Mouse (Mus musculus) kidney, embryonic 14.5 days (tissue): ENCODE measurements around the gene Ubac1. TPM values are rescaled to one million over a fixed set of nuclear protein-coding genes. Genes with fewer than 3 reads are reported as not detected.

Source experiments
- ATAC-seq: fragments of 200-750 bp; cut with Nextera tagmentation; 2 replicates; pipeline ENCODE4 v1.8.0; 2017; ENCODE audit warnings: moderate number of reproducible peaks, mild to moderate bottlenecking, moderate TSS enrichment, moderate library complexity; ENCODE audit not compliant: low FRiP score, low TSS enrichment
- H3K27ac ChIP-seq: fragments of 300-500 bp; sonication (generic); 2 replicates; pipeline ENCODE4 v1.5.1; 2014; ENCODE audit warnings: low read depth, mild to moderate bottlenecking, low read length, moderate library complexity, mixed read lengths
- H3K27me3 ChIP-seq: fragments of 300-500 bp; sonication (generic); 2 replicates; pipeline ENCODE4 v1.6.1; 2014; ENCODE audit warnings: mild to moderate bottlenecking, low read length; ENCODE audit not compliant: control insufficient read depth, insufficient read depth
- H3K36me3 ChIP-seq: fragments of 300-500 bp; sonication (generic); 2 replicates; pipeline ENCODE4 v1.6.1; 2014; ENCODE audit warnings: low read length, mixed read lengths; ENCODE audit not compliant: control insufficient read depth, insufficient read depth
- H3K4me1 ChIP-seq: fragments of 300-500 bp; sonication (generic); 2 replicates; pipeline ENCODE4 v1.6.1; 2014; ENCODE audit warnings: low read length, mixed read lengths; ENCODE audit not compliant: control insufficient read depth, insufficient read depth
- H3K4me2 ChIP-seq: fragments of 300-500 bp; sonication (generic); replicated peaks from 2 replicates; pipeline ENCODE4 v1.6.1; 2014; ENCODE audit warnings: low read depth, mild to moderate bottlenecking, low read length
- H3K4me3 ChIP-seq: fragments of 300-500 bp; sonication (generic); 2 replicates; pipeline ENCODE4 v1.5.1; 2014; ENCODE audit warnings: mild to moderate bottlenecking, low read length
- H3K9ac ChIP-seq: fragments of 300-500 bp; sonication (generic); 2 replicates; pipeline ENCODE4 v1.6.1; 2014; ENCODE audit warnings: low read depth, mild to moderate bottlenecking, low read length, moderate library complexity
- H3K9me3 ChIP-seq: fragments of 300-500 bp; sonication (generic); 2 replicates; pipeline ENCODE4 v1.6.1; 2016; ENCODE audit warnings: low read length; ENCODE audit not compliant: control insufficient read depth
- WGBS: fragments of 180-500 bp; shearing (Covaris S2); extraction: QIAGEN DNeasy Blood & Tissue Kit; methylation state at CpG from one replicate; pipeline ENCODE4 v1.1.7; 2014; 5-methylcytosine and 5-hydroxymethylcytosine counted together
- polyA plus RNA-seq: library from polyadenylated mRNA; unstranded; fragments of >200 nt; fragmentation: Nextera tagmentation; extraction: Ambion mirVana; gene quantifications from 2 replicates; pipeline ENCODE4 v1.2.1, GENCODE M21; 2014

The Ubac1 gene
- polyA plus RNA-seq, 1 experiment from 2014 or later = 94.3 TPM

DNA sequence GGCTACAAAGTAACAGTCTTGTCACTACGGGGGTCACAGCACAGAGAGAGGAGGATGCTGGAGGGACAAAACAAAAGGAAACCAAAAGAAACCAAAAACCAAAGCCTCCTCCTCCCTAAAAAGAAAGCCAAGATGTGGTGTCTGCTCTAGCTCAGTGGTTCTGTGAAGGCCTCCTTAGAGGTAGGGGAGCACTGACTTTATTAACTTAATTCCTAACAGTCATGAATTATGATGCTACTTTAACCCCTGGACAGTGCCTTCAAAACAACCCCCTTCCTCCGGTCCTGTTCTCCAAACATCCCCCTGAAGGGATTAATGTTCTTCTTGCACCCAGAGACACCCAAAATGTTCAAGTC is 34.2 kb upstream of the Ubac1 start:
- no peak overlapping the region for H3K9ac ChIP-seq
- no peaks in the 10 kb centered on the region for H3K9me3 ChIP-seq
- ATAC-seq = peak; percentile 44; the same call in 1 of the 2 replicates
- H3K27ac ChIP-seq = no peak overlapping the region
- H3K36me3 ChIP-seq = no peaks in the 10 kb centered on the region
- H3K4me2 ChIP-seq = no peak overlapping the region
- WGBS = 20% methylated on average over 2 of the region's 2 CpGs
- H3K27me3 ChIP-seq = no peaks in the 10 kb centered on the region
- H3K4me3 ChIP-seq = no peak overlapping the region
- 0 out of 2 replicates have a peak, but pooled peaks cover 8% of the 10 kb centered on the region for H3K4me1 ChIP-seq

- Histone ChIP-seq H3K4me2 (no peak overlapping the region), H3K27ac (no peak overlapping the region), H3K9me3 (no peaks in the 10 kb centered on the region), H3K9ac (no peak overlapping the region), H3K27me3 (no peaks in the 10 kb centered on the region), H3K36me3 (no peaks in the 10 kb centered on the region), H3K4me1 (0 out of 2 replicates have a peak, but pooled peaks cover 8% of the 10 kb centered on the region), H3K4me3 (no peak overlapping the region)
- ATAC-seq = peak; percentile 63
- WGBS = 29% methylated on average over 8 of the region's 8 CpGs
These were observed 33.6 kb upstream of the Ubac1 start for GRCm38 (mm10) chr2:26055046-26055746.

GRCm38 (mm10) chr2:26052806-26053205 is 31.3 kb upstream of the Ubac1 start:
- ATAC-seq = no peak
- no peaks in the 10 kb centered on the region for H3K36me3 ChIP-seq
- 21% methylated on average over 4 of the region's 4 CpGs for WGBS
- H3K9me3 ChIP-seq = no peaks in the 10 kb centered on the region
- H3K4me3 ChIP-seq = no peak overlapping the region
- H3K4me1 ChIP-seq = 0 out of 2 replicates have a peak, but pooled peaks cover 8% of the 10 kb centered on the region
- H3K9ac ChIP-seq = no peak overlapping the region
- H3K27ac ChIP-seq = no peak overlapping the region
- no peak overlapping the region for H3K4me2 ChIP-seq
- H3K27me3 ChIP-seq = no peaks in the 10 kb centered on the region

DNA sequence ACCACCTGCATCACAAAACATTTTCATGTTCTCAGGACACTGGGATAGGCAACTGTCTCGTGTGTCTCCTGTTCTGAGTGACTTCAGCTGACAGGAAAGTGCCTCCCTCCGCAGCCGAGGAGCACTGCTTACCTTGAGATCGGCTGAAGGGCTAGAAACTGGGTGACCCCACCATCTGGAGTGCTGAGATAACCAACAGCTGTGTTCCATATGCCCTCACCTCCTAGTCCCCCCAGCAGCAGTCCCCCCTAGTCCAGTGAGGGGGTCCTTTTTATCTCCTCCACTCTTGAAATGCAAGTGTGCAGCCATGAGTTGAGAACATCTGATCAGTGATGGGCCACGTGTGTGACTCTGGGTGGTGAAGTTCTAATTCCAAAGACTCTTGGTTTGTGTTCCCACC is 27.3 kb upstream of the Ubac1 start:
- Histone ChIP-seq H3K27ac (no peak overlapping the region), H3K9ac (no peak overlapping the region), H3K27me3 (no peaks in the 10 kb centered on the region), H3K4me2 (no peak overlapping the region), H3K4me3 (no peak overlapping the region), H3K9me3 (no peaks in the 10 kb centered on the region), H3K4me1 (no peaks in the 10 kb centered on the region), H3K36me3 (no peaks in the 10 kb centered on the region)
- 52% methylated on average over 5 of the region's 5 CpGs for WGBS
- no peak for ATAC-seq

- H3K9ac ChIP-seq = no peak overlapping the region
- ATAC-seq = no peak
These were observed 22.7 kb upstream of the Ubac1 start for GRCm38 (mm10) chr2:26044216-26044615.

DNA sequence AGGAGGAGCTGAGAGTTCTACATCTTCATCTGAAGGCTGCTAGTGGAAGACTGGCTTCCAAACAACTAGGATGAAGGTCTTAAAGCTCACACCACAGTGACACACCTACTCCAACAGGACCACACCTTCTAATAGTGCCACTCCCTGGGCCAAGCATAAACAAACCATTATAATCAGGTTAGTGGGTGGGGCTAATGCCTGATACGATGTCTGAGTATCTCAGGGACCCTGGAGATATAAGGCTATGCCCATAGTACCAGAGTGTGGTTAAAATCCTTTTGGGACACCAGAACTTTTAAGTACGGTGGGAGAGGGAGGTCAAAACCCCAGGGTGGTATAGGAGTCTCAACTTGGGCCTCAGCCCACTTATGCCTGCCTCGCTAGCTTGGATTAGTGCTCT is 21.1 kb upstream of the Ubac1 start:
- H3K4me3 ChIP-seq = no peak overlapping the region
- no peaks in the 10 kb centered on the region for H3K27me3 ChIP-seq
- no peak for ATAC-seq
- H3K36me3 ChIP-seq = no peaks in the 10 kb centered on the region
- H3K9ac ChIP-seq = no peak overlapping the region
- 96% methylated on average over 3 of the region's 3 CpGs for WGBS
- H3K4me2 ChIP-seq = no peak overlapping the region
- peaks cover 6% of the 10 kb centered on the region for H3K4me1 ChIP-seq
- no peaks in the 10 kb centered on the region for H3K9me3 ChIP-seq
- no peak overlapping the region for H3K27ac ChIP-seq

More at GRCm38 (mm10) chr2:26044216-26044615, 22.7 kb upstream of the Ubac1 start:
- no peak overlapping the region for H3K4me2 ChIP-seq
- peaks cover 6% of the 10 kb centered on the region for H3K4me1 ChIP-seq
- H3K27ac ChIP-seq = no peak overlapping the region
- no peaks in the 10 kb centered on the region for H3K27me3 ChIP-seq
- H3K36me3 ChIP-seq = no peaks in the 10 kb centered on the region
- 85% methylated on average over 9 of the region's 9 CpGs for WGBS
- H3K9me3 ChIP-seq = no peaks in the 10 kb centered on the region
- H3K4me3 ChIP-seq = no peak overlapping the region

- Histone ChIP-seq H3K4me2 (peak overlapping the region; percentile 8; the same call in 1 of the 2 replicates), H3K27ac (peak overlapping the region; percentile 63; the same call in 1 of the 2 replicates), H3K27me3 (no peaks in the 10 kb centered on the region), H3K9me3 (no peaks in the 10 kb centered on the region), H3K36me3 (no peaks in the 10 kb centered on the region), H3K4me1 (peaks cover 6% of the 10 kb centered on the region), H3K4me3 (no peak overlapping the region), H3K9ac (peak overlapping the region; percentile 28; the same call in 1 of the 2 replicates)
- 27% methylated on average over 14 of the region's 14 CpGs for WGBS
- ATAC-seq = peak; percentile 84
These were observed 19.7 kb upstream of the Ubac1 start for GRCm38 (mm10) chr2:26041163-26041810.

GRCm38 (mm10) chr2:26039951-26040350 is 18.4 kb upstream of the Ubac1 start:
- WGBS = 55% methylated on average over 14 of the region's 14 CpGs
- no peaks in the 10 kb centered on the region for H3K9me3 ChIP-seq
- H3K4me3 ChIP-seq = no peak overlapping the region
- no peak overlapping the region for H3K4me2 ChIP-seq
- no peaks in the 10 kb centered on the region for H3K27me3 ChIP-seq
- H3K27ac ChIP-seq = no peak overlapping the region
- H3K9ac ChIP-seq = no peak overlapping the region
- H3K4me1 ChIP-seq = peaks cover 6% of the 10 kb centered on the region
- H3K36me3 ChIP-seq = no peaks in the 10 kb centered on the region
- ATAC-seq = no peak

DNA sequence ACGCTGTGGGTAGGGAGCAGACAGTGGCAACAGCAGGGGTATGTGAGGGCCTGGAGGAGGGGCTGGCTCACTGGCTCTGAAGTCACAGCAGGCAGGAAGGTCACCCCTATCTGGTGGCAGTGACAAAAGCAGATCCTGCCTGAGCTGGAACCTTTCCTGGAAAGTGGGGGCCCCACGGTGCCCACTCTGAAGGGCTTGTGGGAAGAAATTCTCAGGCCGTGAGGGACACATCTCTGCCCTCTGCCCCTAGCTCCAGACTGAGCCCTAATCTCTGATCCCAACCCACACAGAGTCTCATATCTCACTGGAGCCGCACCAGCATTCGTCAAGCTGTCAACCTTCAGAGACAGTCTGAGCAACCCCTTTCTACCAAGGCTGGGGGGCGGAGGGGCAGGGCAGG is 15.8 kb upstream of the Ubac1 start:
- Histone ChIP-seq H3K27ac (no peak overlapping the region), H3K4me2 (no peak overlapping the region), H3K4me3 (no peak overlapping the region), H3K27me3 (no peaks in the 10 kb centered on the region), H3K9me3 (no peaks in the 10 kb centered on the region), H3K36me3 (no peaks in the 10 kb centered on the region), H3K4me1 (peaks cover 6% of the 10 kb centered on the region), H3K9ac (no peak overlapping the region)
- ATAC-seq = no peak
- WGBS = 25% methylated on average over 6 of the region's 6 CpGs
